13 mouse cellular contexts compared by ENCODE assay signal in genomic region chrX:97360919-97361318, GRCm38 (mm10). TPM values are rescaled to one million over a fixed set of nuclear protein-coding genes. Genes with fewer than 3 reads are reported as not detected.
DNase-seq lines count a peak whose midpoint lies in the region; ATAC-seq and TF ChIP-seq lines count a peak whose summit lies in the region.
"Had no signal": no experiment of that assay in that cellular context is flagged by ENCODE, and none has a peak within 500 bp of the region (broad histone marks: within the 10 kb centered on the region; RNA-seq: fewer than 3 reads in every experiment).

No protein-coding gene starts in this region.

- peak; percentile 6 for DNase-seq in gastrocnemius, postnatal 14 days
- no peak for DNase-seq in gastrocnemius, postnatal 36 days
- DNase-seq in ES-CJ7 (ENCODE audit: low read depth, low spot score) (peak; percentile 4), adipocyte (ENCODE audit: low spot score) (peak; percentile 49)
- DNase-seq in limb, embryonic 14.5 days (ENCODE audit: low spot score): peak; percentile 8
- DNase-seq in kidney, adult 11 months: no peak
- DNase-seq in frontal cortex, postnatal 10 days (ENCODE audit: low spot score in 2 of 2): no peak
- DNase-seq in liver, postnatal 0 days: no peak
- DNase-seq: adrenal gland, postnatal 25 days; heart, postnatal 36 days; kidney, adult 8-10 months had no signal

- ATAC-seq in limb, embryonic 14.5 days (ENCODE audit: low FRiP score, low read depth): no peak
- no peak for ATAC-seq in liver, postnatal 0 days

- no peaks in the 10 kb centered on the region for H3K27me3 ChIP-seq in limb, embryonic 14.5 days (ENCODE audit: control insufficient read depth, insufficient read depth, low read length)
- no peaks in the 10 kb centered on the region for H3K27me3 ChIP-seq in liver, postnatal 0 days (ENCODE audit: insufficient read depth, low read length)
- H3K27me3 ChIP-seq: CH12.LX; neural tube, embryonic 12.5 days had no signal

- no peak for TF ChIP-seq POLR2A in limb, embryonic 14.5 days (IDR thresholded peaks at IDR 0.05; ENCODE audit: borderline replicate concordance, extremely low read depth, insufficient read depth, insufficient read length)

- intact Hi-C loops in gastrocnemius, postnatal 14 days (cut with DNase I; ENCODE audit: low total_unique reads): no loop called here
- intact Hi-C loops in gastrocnemius, postnatal 36 days (cut with DNase I): no loop called here

- H3K27ac ChIP-seq in limb, embryonic 14.5 days (replicated peaks; ENCODE audit: low read depth, low read length): no peak overlapping the region
- no peak overlapping the region for H3K27ac ChIP-seq in liver, postnatal 0 days (ENCODE audit: low read depth)
- H3K27ac ChIP-seq: neural tube, embryonic 12.5 days had no signal

- no peaks in the 10 kb centered on the region for H3K4me1 ChIP-seq in limb, embryonic 14.5 days (ENCODE audit: control insufficient read depth, insufficient read depth, low read length)
- H3K4me1 ChIP-seq in liver, postnatal 0 days (ENCODE audit: insufficient read depth): no peaks in the 10 kb centered on the region
- H3K4me1 ChIP-seq: neural tube, embryonic 12.5 days had no signal

- 31% methylated on average over 2 of the region's 2 CpGs for WGBS in limb, embryonic 14.5 days
- 47% methylated on average over 2 of the region's 2 CpGs for WGBS in liver, postnatal 0 days (ENCODE audit: insufficient replicate concordance)

- no peaks in the 10 kb centered on the region for H3K36me3 ChIP-seq in limb, embryonic 14.5 days (ENCODE audit: control insufficient read depth, insufficient read depth, low read length)
- H3K36me3 ChIP-seq in liver, postnatal 0 days (replicated peaks; ENCODE audit: insufficient read depth, low read length): no peaks in the 10 kb centered on the region
- H3K36me3 ChIP-seq: neural tube, embryonic 12.5 days had no signal

- TF ChIP-seq EP300 in liver, postnatal 0 days (IDR thresholded peaks at IDR 0.05; ENCODE audit: low read depth): no peak

- no peak for TF ChIP-seq CTCF in liver, postnatal 0 days (IDR thresholded peaks at IDR 0.05; ENCODE audit: low read depth)

- H3K4me2 ChIP-seq in limb, embryonic 14.5 days (replicated peaks; ENCODE audit: low read depth, low read length, severe bottlenecking): no peak overlapping the region
- H3K4me2 ChIP-seq in liver, postnatal 0 days (ENCODE audit: low read depth, low read length): no peak overlapping the region
- H3K4me2 ChIP-seq: neural tube, embryonic 12.5 days had no signal

- H3K9ac ChIP-seq in limb, embryonic 14.5 days (ENCODE audit: low read depth, low read length, severe bottlenecking): no peak overlapping the region
- no peak overlapping the region for H3K9ac ChIP-seq in liver, postnatal 0 days (replicated peaks)
- H3K9ac ChIP-seq: neural tube, embryonic 12.5 days had no signal

- no peak overlapping the region for H3K4me3 ChIP-seq in limb, embryonic 14.5 days (replicated peaks; ENCODE audit: low read length)
- no peak overlapping the region for H3K4me3 ChIP-seq in liver, postnatal 0 days (ENCODE audit: low read depth, low read length)
- H3K4me3 ChIP-seq: neural tube, embryonic 12.5 days had no signal

- H3K9me3 ChIP-seq in limb, embryonic 14.5 days (ENCODE audit: control insufficient read depth, low read length): no peaks in the 10 kb centered on the region
- H3K9me3 ChIP-seq in liver, postnatal 0 days (ENCODE audit: low read length): no peaks in the 10 kb centered on the region
- H3K9me3 ChIP-seq: neural tube, embryonic 12.5 days had no signal

RNA-seq across cellular contexts. Expression of gene Eda2r, which starts 16.1 kb away (rescaled TPM):
- total RNA-seq in gastrocnemius, postnatal 14 days (2021): 1 to 10 TPM; 7.6 to 8.4 TPM
- total RNA-seq in gastrocnemius, postnatal 36 days (2021): 1 to 10 TPM; 5.0 to 10.0 TPM
- 1.2 TPM in 2 replicates for polyA plus RNA-seq in limb, embryonic 14.5 days (2012; rRNA removed)
- 1.5 and 1.9 TPM in 2 replicates for polyA plus RNA-seq in limb, embryonic 14.5 days (2014; fragmentation: Nextera tagmentation; extraction: Ambion mirVana)
- 0.13 and 0.19 TPM in 2 replicates for polyA plus RNA-seq in liver, postnatal 0 days (2015; fragmentation: Nextera tagmentation; extraction: Ambion mirVana)

Comparison
In these comparisons a context has a peak if more than half of its experiments do, and no peak if none do; other contexts are left out.
1. DNase-seq: peak in gastrocnemius, postnatal 14 days (single experiment), ES-CJ7 (single experiment), adipocyte (single experiment) and limb, embryonic 14.5 days (single experiment); none in gastrocnemius, postnatal 36 days (0 of 2), kidney, adult 11 months (single experiment), frontal cortex, postnatal 10 days (0 of 2) and liver, postnatal 0 days (single experiment).